Mouse (Mus musculus) brain, embryonic 14.5 days (tissue): Measurements from ENCODE around the gene Synpr.

Experiments
- CTCF ChIP-seq: fragments of 200-500 bp; IDR thresholded peaks from 2 replicates; pipeline ENCODE4 v1.5.1; 2012; ENCODE audit warnings: inconsistent platforms, mild to moderate bottlenecking, moderate library complexity, borderline replicate concordance; ENCODE audit not compliant: insufficient read depth, insufficient read length; ENCODE audit errors: extremely low read depth
- POLR2A ChIP-seq: fragments of 200-500 bp; IDR thresholded peaks from 2 replicates; pipeline ENCODE4 v1.6.1; 2012; ENCODE audit warnings: mild to moderate bottlenecking, inconsistent platforms, borderline replicate concordance; ENCODE audit not compliant: poor library complexity, insufficient read depth, insufficient read length, severe bottlenecking; ENCODE audit errors: extremely low read depth

DNA sequence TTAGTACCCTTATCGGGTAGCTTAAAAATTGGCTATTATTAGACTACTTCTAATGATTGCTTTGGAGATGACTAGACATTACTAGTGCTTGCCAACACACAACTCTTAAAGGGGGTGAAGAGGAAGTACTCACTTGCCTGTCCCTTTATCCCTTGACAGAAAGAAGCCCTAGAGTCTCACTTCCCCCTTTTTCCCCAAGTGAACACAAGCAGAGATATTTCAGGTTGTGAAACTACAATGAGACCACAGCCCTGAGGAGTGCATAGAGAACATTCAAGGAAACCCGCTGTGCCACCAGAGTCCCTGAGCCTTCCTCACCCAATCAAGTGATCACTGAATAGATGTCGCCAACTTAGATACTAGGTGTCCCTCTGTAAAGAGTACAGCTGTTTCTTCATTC lies 77.1 kb downstream of the Synpr start:
- no peak for TF ChIP-seq POLR2A
- TF ChIP-seq CTCF: no peak
